Mouse (Mus musculus) brain, embryonic 14.5 days (tissue): ENCODE data around the gene Fnbp1l. TPM values are rescaled to one million over a fixed set of nuclear protein-coding genes. Genes with fewer than 3 reads are reported as not detected.
A peak's percentile ranks its signal among the peaks of the same experiment; 100 is the strongest.

Source experiments
- DNase-seq: peaks from one replicate; pipeline ENCODE4 v3.0.0-alpha.2; 2011; ENCODE audit warnings: low read depth
- CTCF ChIP-seq: fragments of 200-500 bp; IDR thresholded peaks from 2 replicates; pipeline ENCODE4 v1.5.1; 2012; ENCODE audit warnings: inconsistent platforms, mild to moderate bottlenecking, moderate library complexity, borderline replicate concordance; ENCODE audit not compliant: insufficient read depth, insufficient read length; ENCODE audit errors: extremely low read depth
- POLR2A ChIP-seq: fragments of 200-500 bp; IDR thresholded peaks from 2 replicates; pipeline ENCODE4 v1.6.1; 2012; ENCODE audit warnings: mild to moderate bottlenecking, inconsistent platforms, borderline replicate concordance; ENCODE audit not compliant: poor library complexity, insufficient read depth, insufficient read length, severe bottlenecking; ENCODE audit errors: extremely low read depth
- polyA plus RNA-seq: library from polyadenylated mRNA; depleted of rRNA; stranded (reverse); fragments of >200 nt; gene quantifications from 2 replicates; pipeline ENCODE4 v1.2.3, GENCODE M21; 2012

Fnbp1l gene
- polyA plus RNA-seq, 1 experiment, result 358 TPM

DNA sequence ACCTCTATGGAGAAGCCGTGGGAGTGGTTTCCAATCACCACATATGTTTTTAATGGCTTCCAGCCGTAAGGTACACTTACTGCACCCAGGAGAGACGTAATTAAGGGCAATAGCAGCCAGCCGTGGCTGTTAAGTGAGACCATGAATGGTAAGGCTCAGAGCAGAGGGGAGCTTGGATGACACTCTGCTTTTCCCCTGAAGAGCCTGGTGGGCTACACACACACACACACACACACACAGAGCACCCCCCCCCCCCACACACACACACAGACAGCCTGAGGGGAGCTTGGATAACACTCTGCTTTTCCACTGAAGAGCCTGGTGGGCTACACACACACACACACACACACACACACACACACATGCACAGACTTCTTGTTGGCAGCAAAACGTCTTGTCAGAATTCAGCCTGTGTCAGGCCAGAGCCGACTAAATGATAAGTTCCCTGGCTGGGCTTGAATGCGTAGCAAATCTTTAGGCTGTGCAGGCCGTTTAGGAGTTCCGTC, 101.2 kb downstream of the Fnbp1l start:
- TF ChIP-seq POLR2A (no peak), CTCF (no peak)
- peak; percentile 82 for DNase-seq

DNA sequence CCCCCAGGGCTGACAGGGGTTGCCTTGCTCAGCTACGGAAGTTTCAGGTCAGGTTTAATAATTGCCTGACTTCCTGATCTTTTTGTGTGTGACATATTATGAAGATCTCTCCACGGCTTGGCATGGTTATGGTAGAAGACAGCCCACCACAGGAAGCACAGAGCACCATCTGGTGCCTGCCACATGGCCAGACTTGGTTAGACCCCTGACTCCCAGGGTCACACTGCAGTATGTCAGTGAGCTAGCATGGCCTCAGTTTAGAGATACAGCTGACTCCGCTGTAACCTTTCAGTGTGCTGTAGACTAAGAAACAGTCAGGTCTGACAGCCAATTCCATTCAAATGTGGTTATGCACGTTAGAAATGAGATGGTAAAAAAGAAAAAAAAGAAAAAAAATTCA, 101.8 kb downstream of the Fnbp1l start:
- DNase-seq, result peak; percentile 25
- no peak for TF ChIP-seq POLR2A
- TF ChIP-seq CTCF, result no peak

DNA sequence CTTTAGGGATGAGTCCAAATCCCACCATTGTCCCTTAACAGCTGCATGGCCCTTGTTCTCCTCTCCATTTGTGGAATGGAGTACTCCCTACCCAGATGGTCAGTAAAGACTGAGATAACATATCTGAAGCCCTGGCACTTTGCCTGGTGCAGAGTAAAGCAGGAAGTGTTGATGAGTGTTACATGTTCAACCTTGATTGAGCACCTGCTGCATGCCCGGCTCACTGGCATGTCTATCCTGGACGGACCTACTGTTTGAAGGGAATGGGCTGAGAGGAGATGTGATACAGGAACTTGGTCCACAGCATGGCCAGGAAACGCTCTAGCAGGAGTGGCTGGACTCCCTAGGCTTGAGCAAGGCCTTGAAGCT, 103.2 kb downstream of the Fnbp1l start:
- TF ChIP-seq POLR2A, result no peak
- no peak for TF ChIP-seq CTCF
- DNase-seq, result no peak

DNA sequence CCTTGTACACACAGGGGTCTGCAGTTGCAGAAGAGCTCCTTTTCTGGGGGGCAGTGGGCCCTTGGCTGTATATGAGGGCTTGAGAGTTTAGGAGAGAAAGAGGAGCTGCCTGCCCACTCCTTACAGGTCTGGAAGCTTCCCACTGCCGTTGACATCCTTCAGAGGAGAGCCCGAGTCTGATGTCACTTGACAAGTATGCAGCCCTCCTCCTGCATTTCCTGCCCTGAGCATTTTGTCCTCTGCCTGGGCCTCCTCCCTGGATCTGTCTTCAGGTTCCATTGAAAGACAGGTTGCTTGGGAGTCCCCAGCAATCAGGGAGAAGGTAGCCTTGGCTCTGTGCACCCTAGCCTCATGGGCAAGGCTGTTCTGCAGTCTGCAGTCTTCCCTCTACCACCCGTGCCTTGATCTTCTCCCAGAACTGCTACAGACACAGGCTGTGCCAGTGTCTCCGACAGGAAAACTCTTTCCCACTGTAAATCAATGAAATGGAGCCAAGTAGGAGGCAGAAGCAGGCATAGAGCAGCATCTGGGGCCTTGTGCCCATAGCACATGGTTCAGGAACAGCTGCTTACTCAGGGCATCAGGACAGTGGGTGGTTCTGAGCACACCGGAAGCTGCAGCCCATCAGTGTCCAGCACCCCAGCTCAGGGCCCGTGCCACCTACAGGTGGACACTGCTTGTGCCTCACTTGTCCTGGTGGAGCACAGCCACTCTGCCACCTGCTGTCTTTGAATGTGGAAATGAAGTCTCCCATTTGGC, 103.8 kb downstream of the Fnbp1l start:
- no peak for DNase-seq
- no peak for TF ChIP-seq CTCF
- no peak for TF ChIP-seq POLR2A

DNA sequence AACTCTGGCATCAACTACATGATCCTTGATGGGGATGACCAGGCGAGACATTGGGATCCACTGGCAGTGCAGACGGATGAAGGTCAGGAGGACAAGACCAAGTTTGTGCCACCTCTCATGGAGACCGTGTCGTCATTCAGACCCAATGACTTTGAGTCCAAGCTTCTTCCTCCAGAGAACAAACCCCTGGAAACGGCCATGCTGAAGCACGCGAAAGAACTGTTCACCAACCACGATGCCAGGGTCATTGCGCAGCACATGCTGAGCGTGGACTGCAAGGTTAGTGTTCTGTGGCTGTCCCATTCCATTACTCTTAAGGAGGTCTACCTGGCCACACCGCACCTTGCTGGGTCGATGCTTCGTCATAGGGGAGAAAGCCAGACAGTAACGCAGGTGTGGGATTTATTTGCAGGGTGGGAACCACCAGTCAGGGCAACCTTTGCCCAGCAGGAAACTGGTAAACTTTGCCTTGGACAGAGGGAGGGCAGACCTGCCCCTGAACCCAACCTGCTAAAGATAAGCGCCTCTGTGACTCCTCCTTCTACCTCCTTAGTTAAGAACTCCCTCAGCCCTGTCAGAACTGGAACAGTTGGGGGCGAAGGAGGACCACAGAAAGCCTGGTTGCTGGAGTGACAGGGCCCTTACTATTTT, 106.7 kb downstream of the Fnbp1l start:
- no peak for DNase-seq

DNA sequence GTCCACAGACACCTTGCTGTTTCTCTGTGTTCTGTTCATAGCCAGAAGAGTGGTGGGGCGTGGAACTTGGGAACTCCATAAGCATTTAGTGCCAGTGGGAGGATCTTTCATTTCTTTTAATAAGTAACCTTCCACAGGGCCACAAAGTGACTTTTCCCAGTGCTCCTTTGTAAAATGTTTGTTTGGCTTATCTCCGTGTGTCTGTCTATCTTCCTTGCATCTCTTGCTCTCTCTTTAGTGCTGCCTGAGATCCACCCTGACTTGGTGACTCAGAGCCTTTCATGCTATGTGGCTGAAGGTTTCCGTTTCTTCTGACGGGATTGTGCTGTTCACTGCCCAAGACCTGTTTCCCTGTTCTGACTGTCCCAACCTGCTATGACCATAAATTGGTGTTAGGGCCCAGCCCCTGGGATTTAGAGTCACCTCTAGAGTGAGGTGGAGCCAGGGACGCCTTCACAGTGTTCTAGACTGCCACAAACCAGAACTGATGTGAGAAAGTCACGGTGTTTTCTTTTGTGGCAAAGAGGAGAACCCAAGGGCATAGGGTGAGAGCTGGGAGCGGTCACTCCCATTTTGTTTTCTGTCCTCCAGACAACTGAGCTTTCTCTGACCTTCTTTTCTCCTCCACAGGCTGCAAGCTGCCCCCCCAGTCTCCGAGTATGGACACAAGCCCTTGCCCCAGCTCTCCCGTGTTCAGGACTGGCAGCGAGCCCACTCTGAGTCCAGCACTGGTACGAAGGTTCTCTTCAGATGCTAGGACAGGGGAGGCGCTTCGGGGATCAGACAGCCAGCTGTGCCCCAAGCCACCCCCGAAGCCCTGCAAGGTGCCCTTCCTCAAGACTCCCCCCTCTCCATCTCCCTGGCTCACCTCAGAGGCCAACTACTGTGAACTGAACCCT, 107.5 kb downstream of the Fnbp1l start:
- no peak for DNase-seq
- no peak for TF ChIP-seq CTCF
- no peak for TF ChIP-seq POLR2A

More for the DNA sequence above, 106.7 kb downstream of the Fnbp1l start:
- no peak for TF ChIP-seq POLR2A
- no peak for TF ChIP-seq CTCF

DNA sequence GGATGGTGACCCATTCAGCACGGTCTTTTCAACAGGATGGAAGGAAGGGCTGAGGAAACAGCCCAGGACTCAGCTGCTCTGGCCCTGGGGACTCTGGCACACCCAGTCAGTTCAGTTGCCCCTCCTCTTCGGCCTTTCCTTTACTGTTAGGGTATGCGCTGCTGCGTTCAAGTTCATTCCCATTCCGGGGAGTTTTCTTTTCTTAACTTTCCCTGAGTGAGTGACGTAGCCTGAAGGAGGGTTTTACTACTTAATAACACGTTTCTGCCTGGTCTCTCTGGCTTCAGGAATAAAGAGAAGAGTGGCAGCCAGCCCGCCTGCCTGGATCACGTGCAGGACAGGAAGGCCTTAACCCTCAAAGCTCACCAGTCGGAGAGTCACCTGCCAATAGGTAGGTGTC, 108.6 kb downstream of the Fnbp1l start:
- DNase-seq, result no peak
- TF ChIP-seq CTCF (no peak), POLR2A (no peak)

DNA sequence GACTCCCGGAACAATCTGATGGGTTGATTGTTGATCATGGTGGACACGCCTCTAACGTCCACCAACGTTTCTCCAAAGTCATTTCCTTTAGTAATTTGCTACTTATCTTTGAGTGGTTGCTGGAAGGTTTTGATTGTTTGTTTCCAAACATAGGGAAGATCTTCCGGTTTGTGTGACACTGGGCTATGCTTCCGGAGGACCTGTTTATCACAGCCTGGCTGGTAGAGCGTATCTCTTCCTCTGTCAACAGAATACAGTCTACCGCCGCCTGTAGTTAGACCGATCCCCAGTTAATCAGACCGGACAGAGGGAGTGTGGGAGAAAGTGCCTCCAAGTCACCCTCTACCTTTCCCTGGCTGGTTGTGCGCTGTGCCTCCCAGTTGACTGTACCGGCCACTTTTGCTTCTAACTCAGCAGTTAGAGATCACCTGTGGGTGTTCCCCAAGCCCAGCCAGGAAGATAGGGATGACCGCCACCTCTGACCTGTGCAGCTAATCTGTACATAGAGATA, 109.2 kb downstream of the Fnbp1l start:
- no peak for TF ChIP-seq CTCF
- TF ChIP-seq POLR2A, result no peak
- DNase-seq, result no peak

DNA sequence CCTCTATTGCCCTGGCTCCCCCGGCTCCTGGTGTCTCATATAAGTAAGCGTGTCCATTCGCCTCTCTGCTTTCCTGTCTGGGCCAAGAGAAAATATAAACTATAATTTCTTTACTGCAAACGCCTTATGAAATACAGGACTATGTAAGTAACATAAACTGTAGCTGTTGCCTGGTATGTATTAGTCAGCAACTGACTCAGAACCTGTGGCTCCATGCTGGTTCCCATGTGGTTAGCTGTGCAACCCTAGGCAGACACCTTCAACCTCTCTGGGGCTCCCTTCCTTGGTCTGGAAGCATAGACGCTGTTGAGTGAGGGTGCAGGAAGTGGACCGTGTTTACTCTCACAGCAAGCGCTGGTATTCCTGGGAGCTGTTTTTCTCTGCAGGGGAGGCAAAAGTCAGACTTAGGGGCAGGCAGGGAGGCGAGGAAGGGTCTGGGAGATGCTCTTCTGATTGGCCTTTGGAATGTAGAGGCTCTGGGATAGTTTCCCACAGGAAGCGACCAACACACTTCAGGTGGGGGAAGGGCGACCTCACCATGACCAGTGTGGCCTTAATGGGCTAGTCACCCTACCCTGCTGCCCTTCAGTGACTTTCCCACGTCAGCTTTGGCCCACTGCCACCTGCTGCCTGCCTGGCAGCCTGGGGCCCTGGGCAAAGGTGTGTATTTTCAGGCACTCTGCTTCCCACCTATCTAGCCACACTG, 109.8 kb downstream of the Fnbp1l start:
- TF ChIP-seq POLR2A, result no peak
- no peak for DNase-seq

DNA sequence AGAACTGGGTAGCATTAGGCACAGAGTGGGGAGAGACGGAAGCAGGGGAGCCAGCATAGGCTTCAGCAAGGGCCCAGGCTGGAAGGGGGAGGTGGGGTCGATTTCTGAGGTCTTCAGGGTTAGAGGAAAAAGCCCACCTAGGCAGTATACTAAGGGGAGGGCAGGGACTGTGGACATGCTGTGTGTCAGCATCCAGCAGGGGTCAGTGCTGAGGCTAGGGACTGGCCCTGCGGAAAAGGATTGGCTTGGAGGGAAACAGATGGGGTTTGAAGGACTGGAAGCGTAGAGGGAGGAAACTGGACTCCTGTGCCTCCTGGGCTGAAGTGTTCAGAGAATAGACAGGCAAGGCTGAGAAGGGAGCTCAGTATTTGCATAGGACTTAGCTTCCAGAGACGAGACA, 110.4 kb downstream of the Fnbp1l start:
- peak; percentile 70 for DNase-seq
- TF ChIP-seq CTCF (peak; percentile 87), POLR2A (no peak)
